Mouse (Mus musculus): ENCODE results near the gene Tmem139.

GRCm38 (mm10) chr6:42287562-42287961 lies 25.8 kb downstream of the Tmem139 start:
- TF ChIP-seq CTCF (conservative IDR thresholded peaks at IDR 0.05; ENCODE audit: low read length) (no peak), POU5F1 (IDR thresholded peaks at IDR 0.05; ENCODE audit: borderline replicate concordance, low read length) (no peak), NANOG (IDR thresholded peaks at IDR 0.05; ENCODE audit: borderline replicate concordance, low read length) (no peak)

Data from E14TG2a.4 (cell line).